Mouse (Mus musculus) erythroblast, embryonic 14.5 days (primary cell): Measurements from ENCODE around the gene 2300002M23Rik. TPM values are rescaled to one million over a fixed set of nuclear protein-coding genes. Genes with fewer than 3 reads are reported as not detected.

Experiments
- H3K27me3 ChIP-seq: 2 replicates; pipeline ENCODE4 v1.6.1; 2012; ENCODE audit warnings: inconsistent platforms; ENCODE audit not compliant: control insufficient read depth
- H3K36me3 ChIP-seq: 2 replicates; pipeline ENCODE4 v1.6.1; 2012; ENCODE audit warnings: mild to moderate bottlenecking, inconsistent platforms; ENCODE audit not compliant: control insufficient read depth
- H3K4me1 ChIP-seq: 2 replicates; pipeline ENCODE4 v1.6.1; 2012; ENCODE audit warnings: inconsistent platforms; ENCODE audit not compliant: control insufficient read depth
- H3K4me3 ChIP-seq: replicated peaks from 2 replicates; pipeline ENCODE3; 2012; ENCODE audit warnings: moderate library complexity, mild to moderate bottlenecking, inconsistent platforms
- H3K9me3 ChIP-seq: 2 replicates; pipeline ENCODE4 v1.6.1; 2012; ENCODE audit warnings: low read length, inconsistent platforms, mixed read lengths; ENCODE audit not compliant: control insufficient read depth
- GATA1 ChIP-seq: IDR thresholded peaks from 2 replicates; pipeline ENCODE4 v1.6.1; 2012; ENCODE audit warnings: low read length, inconsistent platforms, mixed read lengths
- TAL1 ChIP-seq: IDR thresholded peaks from 3 replicates; pipeline ENCODE4 v1.6.1; 2012; ENCODE audit warnings: low read length, inconsistent platforms, mixed read lengths
- polyA plus RNA-seq: library from polyadenylated mRNA; stranded (reverse); fragments of >175 nt; gene quantifications from 2 replicates; pipeline ENCODE4 v1.2.3, GENCODE M21; 2012

Gene 2300002M23Rik
- polyA plus RNA-seq, 1 experiment = not detected

GRCm38 (mm10) chr17:35570836-35571235 lies 3.6 kb downstream of the 2300002M23Rik start:
- Histone ChIP-seq H3K9me3 (peaks cover 2% of the 10 kb centered on the region; the same call in 1 of the 2 replicates), H3K4me1 (no peaks in the 10 kb centered on the region), H3K27me3 (peaks cover 36% of the 10 kb centered on the region), H3K4me3 (no peak overlapping the region), H3K36me3 (no peaks in the 10 kb centered on the region)
- no peak for TF ChIP-seq TAL1

- Histone ChIP-seq H3K4me1 (no peaks in the 10 kb centered on the region), H3K27me3 (peaks cover 40% of the 10 kb centered on the region), H3K36me3 (no peaks in the 10 kb centered on the region), H3K9me3 (peaks cover 2% of the 10 kb centered on the region; the same call in 1 of the 2 replicates), H3K4me3 (no peak overlapping the region)
- TF ChIP-seq TAL1 (no peak), GATA1 (no peak)
Measured at GRCm38 (mm10) chr17:35571477-35571876, 4.2 kb downstream of the 2300002M23Rik start.

GRCm38 (mm10) chr17:35578211-35578610 lies 11.0 kb downstream of the 2300002M23Rik start:
- no peaks in the 10 kb centered on the region for H3K4me1 ChIP-seq
- no peak for TF ChIP-seq GATA1
- TF ChIP-seq TAL1 = no peak
- H3K27me3 ChIP-seq = peaks cover 18% of the 10 kb centered on the region
- no peaks in the 10 kb centered on the region for H3K9me3 ChIP-seq
- no peak overlapping the region for H3K4me3 ChIP-seq
- H3K36me3 ChIP-seq = no peaks in the 10 kb centered on the region

- H3K36me3 ChIP-seq = no peaks in the 10 kb centered on the region
- peaks cover 5% of the 10 kb centered on the region for H3K9me3 ChIP-seq
- H3K4me3 ChIP-seq = no peak overlapping the region
- TF ChIP-seq TAL1 (no peak), GATA1 (no peak)
- H3K27me3 ChIP-seq = no peaks in the 10 kb centered on the region
- H3K4me1 ChIP-seq = no peaks in the 10 kb centered on the region
Measured at GRCm38 (mm10) chr17:35582900-35583299, 15.7 kb downstream of the 2300002M23Rik start.

DNA sequence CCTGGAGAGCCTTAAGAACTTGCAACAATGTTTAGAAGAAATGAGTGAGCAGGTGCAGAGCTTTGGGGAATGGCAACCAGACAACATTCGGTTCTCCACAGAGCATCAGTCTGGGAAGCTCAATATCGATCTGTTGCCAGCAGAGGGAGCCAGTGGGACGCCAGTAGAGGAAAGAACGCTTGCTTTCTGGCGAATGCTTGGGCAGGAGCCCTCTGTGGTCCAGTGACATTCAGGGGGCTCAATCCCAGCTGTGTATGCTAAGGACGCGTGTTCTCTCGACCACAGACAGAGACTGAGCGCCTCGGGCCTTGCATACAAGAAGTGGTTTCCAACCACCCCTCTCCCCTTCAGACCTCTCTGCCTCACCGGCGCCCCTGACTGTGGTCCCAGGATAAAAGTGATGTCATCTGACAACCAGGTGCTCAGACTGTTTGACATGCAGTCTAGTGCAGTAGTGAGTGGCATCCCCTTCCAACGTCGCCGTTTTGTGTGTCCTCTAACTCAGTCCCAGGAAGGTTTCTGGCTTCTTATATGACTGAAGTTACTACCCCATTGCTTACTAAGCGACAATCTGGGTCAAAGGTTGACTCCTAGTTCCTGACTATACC lies 17.2 kb downstream of the 2300002M23Rik start:
- Histone ChIP-seq H3K9me3 (peaks cover 5% of the 10 kb centered on the region), H3K27me3 (no peaks in the 10 kb centered on the region), H3K36me3 (no peaks in the 10 kb centered on the region), H3K4me3 (no peak overlapping the region), H3K4me1 (no peaks in the 10 kb centered on the region)
- TF ChIP-seq GATA1 (no peak), TAL1 (no peak)

DNA sequence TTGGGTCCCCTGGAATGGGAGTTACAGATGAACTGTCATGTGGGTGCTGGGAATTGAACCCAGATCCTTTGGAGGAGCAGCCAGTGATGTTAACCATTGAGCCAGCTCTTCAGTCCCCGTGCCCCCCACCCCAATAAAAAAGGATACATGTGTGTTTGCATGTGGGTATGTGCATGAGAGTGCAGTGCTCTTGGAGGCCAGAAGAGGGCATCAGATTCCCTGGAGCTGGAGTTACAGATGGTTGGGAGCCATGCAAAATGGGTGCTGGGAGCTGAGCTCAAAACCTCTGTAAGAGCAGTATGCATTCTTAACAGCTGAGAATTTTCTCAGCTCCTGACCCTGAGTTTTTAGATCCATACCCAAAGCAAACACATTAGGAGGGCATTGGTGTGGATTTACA lies 20.0 kb downstream of the 2300002M23Rik start:
- TF ChIP-seq GATA1 (no peak), TAL1 (no peak)
- no peaks in the 10 kb centered on the region for H3K36me3 ChIP-seq
- H3K9me3 ChIP-seq = peaks cover 5% of the 10 kb centered on the region
- H3K4me1 ChIP-seq = no peaks in the 10 kb centered on the region
- no peaks in the 10 kb centered on the region for H3K27me3 ChIP-seq
- no peak overlapping the region for H3K4me3 ChIP-seq

GRCm38 (mm10) chr17:35588387-35588786 lies 21.1 kb downstream of the 2300002M23Rik start:
- Histone ChIP-seq H3K27me3 (no peaks in the 10 kb centered on the region), H3K36me3 (no peaks in the 10 kb centered on the region), H3K9me3 (peaks cover 5% of the 10 kb centered on the region), H3K4me1 (no peaks in the 10 kb centered on the region), H3K4me3 (no peak overlapping the region)
- TF ChIP-seq GATA1 (no peak), TAL1 (no peak)

- H3K27me3 ChIP-seq = no peaks in the 10 kb centered on the region
- H3K9me3 ChIP-seq = peaks cover 5% of the 10 kb centered on the region
- TF ChIP-seq TAL1 (no peak), GATA1 (no peak)
- H3K36me3 ChIP-seq = no peaks in the 10 kb centered on the region
- H3K4me1 ChIP-seq = no peaks in the 10 kb centered on the region
- H3K4me3 ChIP-seq = no peak overlapping the region
Measured at GRCm38 (mm10) chr17:35590410-35591218, 23.4 kb downstream of the 2300002M23Rik start.

- H3K27me3 ChIP-seq = no peaks in the 10 kb centered on the region
- H3K36me3 ChIP-seq = no peaks in the 10 kb centered on the region
- peaks cover 5% of the 10 kb centered on the region for H3K9me3 ChIP-seq
- no peaks in the 10 kb centered on the region for H3K4me1 ChIP-seq
- no peak overlapping the region for H3K4me3 ChIP-seq
- TF ChIP-seq GATA1 (no peak), TAL1 (no peak)
Measured at GRCm38 (mm10) chr17:35591219-35591578, 23.9 kb downstream of the 2300002M23Rik start.
